Mouse (Mus musculus) forebrain, embryonic 13.5 days (tissue): ENCODE measurements at regions not wholly inside any gene's neighbourhood (a gene's known extent, or its start where the extent isn't known, plus 50 kb on each side); places are given as distances from the start of the nearest gene placed in this dataset.

Experiments used
- ATAC-seq: fragments of 200-750 bp; cut with Nextera tagmentation; 2 replicates; pipeline ENCODE4 v1.8.0; 2017
- H3K27ac ChIP-seq: fragments of 300-500 bp; sonication (generic); 2 replicates; pipeline ENCODE4 v1.5.1; 2015; ENCODE audit warnings: inconsistent platforms, mild to moderate bottlenecking, moderate library complexity
- H3K27me3 ChIP-seq: fragments of 300-500 bp; sonication (generic); 2 replicates; pipeline ENCODE4 v1.6.1; 2015; ENCODE audit warnings: mild to moderate bottlenecking, inconsistent platforms
- H3K36me3 ChIP-seq: fragments of 300-500 bp; sonication (generic); 2 replicates; pipeline ENCODE4 v1.6.1; 2015; ENCODE audit warnings: mild to moderate bottlenecking, inconsistent platforms; ENCODE audit not compliant: poor library complexity, severe bottlenecking
- H3K4me1 ChIP-seq: fragments of 300-500 bp; sonication (generic); 2 replicates; pipeline ENCODE4 v1.6.1; 2015; ENCODE audit warnings: inconsistent platforms
- H3K4me2 ChIP-seq: fragments of 300-500 bp; sonication (generic); 2 replicates; pipeline ENCODE4 v1.6.1; 2015; ENCODE audit warnings: inconsistent platforms, mild to moderate bottlenecking, moderate library complexity
- H3K4me3 ChIP-seq: fragments of 300-500 bp; sonication (generic); 2 replicates; pipeline ENCODE4 v1.5.1; 2015; ENCODE audit warnings: mild to moderate bottlenecking, inconsistent platforms
- H3K9ac ChIP-seq: fragments of 300-500 bp; sonication (generic); 2 replicates; pipeline ENCODE4 v1.6.1; 2015; ENCODE audit warnings: mild to moderate bottlenecking, inconsistent platforms
- H3K9me3 ChIP-seq: fragments of 300-500 bp; sonication (generic); replicated peaks from 2 replicates; pipeline ENCODE4 v1.6.1; 2016; ENCODE audit warnings: inconsistent platforms
- WGBS: fragments of 180-500 bp; shearing (Covaris S2); methylation state at CpG from one replicate; pipeline ENCODE4 v1.1.7; 2015; 5-methylcytosine and 5-hydroxymethylcytosine counted together

DNA sequence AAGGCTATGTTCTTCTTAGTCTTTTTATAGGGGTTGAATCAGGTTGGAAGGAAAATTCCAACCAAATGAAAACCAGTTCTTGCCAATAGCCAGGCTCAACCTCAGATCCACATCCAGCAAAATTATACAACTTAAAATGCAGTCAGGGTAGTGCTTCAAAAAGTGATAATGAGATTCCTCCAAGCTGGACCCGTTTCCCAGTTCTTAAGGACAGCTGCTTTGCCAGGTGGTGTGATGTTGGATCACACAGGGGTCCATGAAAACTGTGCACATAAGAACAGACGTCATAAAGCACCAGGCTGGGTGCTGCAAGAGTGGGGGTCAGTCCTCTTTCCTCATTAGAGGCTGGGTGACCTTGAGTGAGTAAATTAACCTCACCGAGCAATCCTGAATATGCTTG, 253.9 kb downstream of the Qdpr start:
- Histone ChIP-seq H3K9ac (no peak overlapping the region), H3K27ac (no peak overlapping the region), H3K36me3 (no peaks in the 10 kb centered on the region), H3K27me3 (no peaks in the 10 kb centered on the region), H3K4me3 (no peak overlapping the region), H3K4me1 (no peaks in the 10 kb centered on the region), H3K4me2 (no peak overlapping the region), H3K9me3 (no peaks in the 10 kb centered on the region)
- peak; percentile 95 for ATAC-seq
- 47% methylated on average over 3 of the region's 3 CpGs for WGBS

- Histone ChIP-seq H3K4me2 (no peak overlapping the region), H3K9me3 (no peaks in the 10 kb centered on the region), H3K4me1 (no peaks in the 10 kb centered on the region), H3K9ac (no peak overlapping the region), H3K27ac (no peak overlapping the region), H3K27me3 (no peaks in the 10 kb centered on the region), H3K36me3 (no peaks in the 10 kb centered on the region), H3K4me3 (no peak overlapping the region)
- no peak for ATAC-seq
Observed at GRCm38 (mm10) chr5:45192287-45192686, 257.7 kb downstream of the Qdpr start.

DNA sequence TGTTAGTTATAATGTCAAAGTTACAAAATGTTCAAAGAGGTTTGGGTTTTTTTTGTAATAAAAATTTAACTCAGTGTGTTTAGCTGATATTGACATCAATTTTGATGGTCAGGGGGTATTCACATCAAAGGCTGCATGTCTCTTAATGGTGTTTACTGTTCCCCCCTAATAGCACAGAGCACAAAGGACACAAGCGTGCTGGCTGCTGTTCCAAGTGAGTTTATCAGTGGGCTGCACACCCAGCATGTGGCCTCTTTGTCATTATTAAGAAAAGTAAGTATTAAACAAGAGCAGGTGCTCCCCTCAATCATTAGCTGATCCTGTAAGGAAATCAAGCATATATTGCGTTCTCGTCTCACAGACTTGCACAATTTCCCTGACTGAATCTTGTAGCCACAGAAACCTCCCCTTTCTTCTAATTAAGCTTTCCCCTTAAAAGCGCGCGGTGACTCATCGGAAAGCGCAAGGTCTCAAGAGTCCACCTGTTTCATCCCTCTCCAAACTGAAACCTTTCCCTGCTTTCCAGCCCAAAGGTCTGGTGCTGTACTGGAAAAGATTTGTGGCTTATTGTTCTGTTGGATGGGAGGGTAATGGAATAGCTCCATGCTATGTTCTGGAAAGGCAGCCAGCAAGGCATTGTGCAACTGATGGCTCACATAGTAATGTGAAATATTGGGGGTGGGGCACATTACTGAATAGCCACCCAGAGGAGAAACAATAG, 276.8 kb downstream of the Qdpr start:
- ATAC-seq: peak; percentile 72
- no peak overlapping the region for H3K9ac ChIP-seq
- peak overlapping the region; percentile 45 for H3K4me2 ChIP-seq
- no peaks in the 10 kb centered on the region for H3K9me3 ChIP-seq
- 14% methylated on average over 8 of the region's 8 CpGs for WGBS
- H3K4me3 ChIP-seq: no peak overlapping the region
- H3K27me3 ChIP-seq: no peaks in the 10 kb centered on the region
- no peaks in the 10 kb centered on the region for H3K36me3 ChIP-seq
- H3K4me1 ChIP-seq: peaks cover 12% of the 10 kb centered on the region
- peak overlapping the region; percentile 38; the same call in 1 of the 2 replicates for H3K27ac ChIP-seq

GRCm38 (mm10) chr5:45159194-45159593, 290.8 kb downstream of the Qdpr start:
- no peak overlapping the region for H3K4me2 ChIP-seq
- no peaks in the 10 kb centered on the region for H3K27me3 ChIP-seq
- H3K36me3 ChIP-seq: no peaks in the 10 kb centered on the region
- ATAC-seq: no peak
- no peak overlapping the region for H3K27ac ChIP-seq
- no peak overlapping the region for H3K9ac ChIP-seq
- H3K4me3 ChIP-seq: no peak overlapping the region
- 92% methylated on average over 4 of the region's 4 CpGs for whole genome bisulfite sequencing
- no peaks in the 10 kb centered on the region for H3K4me1 ChIP-seq
- no peaks in the 10 kb centered on the region for H3K9me3 ChIP-seq

- no peaks in the 10 kb centered on the region for H3K27me3 ChIP-seq
- no peaks in the 10 kb centered on the region for H3K4me1 ChIP-seq
- no peaks in the 10 kb centered on the region for H3K36me3 ChIP-seq
- no peak for ATAC-seq
- no peak overlapping the region for H3K27ac ChIP-seq
- H3K9me3 ChIP-seq: no peaks in the 10 kb centered on the region
- H3K4me2 ChIP-seq: no peak overlapping the region
- no peak overlapping the region for H3K9ac ChIP-seq
- no peak overlapping the region for H3K4me3 ChIP-seq
- WGBS: 59% methylated on average over 2 of the region's 2 CpGs
Observed at GRCm38 (mm10) chr5:45154936-45155335, 295.1 kb downstream of the Qdpr start.

DNA sequence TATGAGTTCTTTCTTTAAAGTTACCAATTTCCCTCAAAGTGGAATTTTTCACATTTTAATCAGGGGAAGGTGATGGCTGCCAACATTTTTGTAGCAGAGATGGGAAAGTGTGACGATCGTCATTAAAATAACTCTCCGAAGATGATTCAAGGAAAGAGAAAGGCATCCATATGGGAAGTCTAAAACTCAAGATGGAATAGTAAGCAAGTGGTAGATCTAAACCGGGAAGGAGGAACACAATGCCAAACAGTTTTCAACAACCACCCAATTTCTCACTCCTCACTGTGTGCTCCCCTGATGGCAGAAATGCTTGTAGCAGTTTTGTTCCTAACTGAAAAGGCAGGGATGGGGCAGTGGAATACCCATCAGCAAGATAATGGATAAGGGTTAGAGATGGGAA, 305.9 kb downstream of the Qdpr start:
- H3K27ac ChIP-seq: no peak overlapping the region
- WGBS: 92% methylated on average over 4 of the region's 4 CpGs
- H3K9me3 ChIP-seq: no peaks in the 10 kb centered on the region
- H3K36me3 ChIP-seq: no peaks in the 10 kb centered on the region
- H3K4me3 ChIP-seq: no peak overlapping the region
- no peak for ATAC-seq
- H3K27me3 ChIP-seq: no peaks in the 10 kb centered on the region
- no peaks in the 10 kb centered on the region for H3K4me1 ChIP-seq
- no peak overlapping the region for H3K9ac ChIP-seq
- no peak overlapping the region for H3K4me2 ChIP-seq

DNA sequence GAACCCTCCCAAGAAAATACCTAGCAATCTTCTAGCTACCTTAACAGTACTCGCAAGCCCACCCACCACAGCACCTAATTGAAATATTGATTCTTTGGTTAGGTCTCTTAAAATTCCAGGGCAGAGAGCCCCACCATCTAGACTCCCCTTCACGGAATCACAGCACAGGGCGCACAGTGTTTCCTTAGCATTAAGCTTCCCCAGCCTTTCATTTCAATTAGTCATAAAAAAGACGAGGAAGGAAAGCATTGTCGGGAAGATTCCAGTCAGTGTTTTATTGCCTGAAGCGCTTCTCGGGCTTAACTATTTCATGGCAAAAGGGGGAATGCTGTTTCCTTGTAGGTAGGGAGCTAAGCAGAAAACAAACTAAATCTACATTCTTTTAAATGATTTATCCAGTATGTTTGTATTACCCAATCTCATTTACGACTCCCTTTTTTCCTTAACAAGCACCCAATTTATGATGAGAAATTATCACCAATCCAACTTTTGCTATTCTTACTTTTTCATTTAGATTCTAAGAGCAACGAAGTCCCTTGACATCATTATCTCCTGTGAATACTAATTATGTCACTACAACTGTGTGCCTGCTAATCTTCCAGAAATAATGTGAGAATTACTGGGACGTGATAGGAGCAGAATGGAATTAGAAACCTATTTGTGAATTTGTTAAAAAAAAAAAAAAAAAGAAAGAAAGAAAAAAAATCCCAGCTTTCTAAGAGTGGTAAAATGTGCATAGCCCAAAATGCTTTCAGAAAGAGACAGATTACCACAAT, 312.6 kb downstream of the Qdpr start:
- H3K4me1 ChIP-seq: peaks cover 16% of the 10 kb centered on the region
- H3K4me2 ChIP-seq: peak overlapping the region; percentile 16; the same call in 1 of the 2 replicates
- no peak overlapping the region for H3K4me3 ChIP-seq
- H3K36me3 ChIP-seq: no peaks in the 10 kb centered on the region
- no peak overlapping the region; the same call in 1 of the 2 replicates for H3K9ac ChIP-seq
- ATAC-seq: peak; percentile 61; the same call in 1 of the 2 replicates
- H3K9me3 ChIP-seq: no peaks in the 10 kb centered on the region
- 21% methylated on average over 10 of the region's 10 CpGs for WGBS
- peak overlapping the region; percentile 44 for H3K27ac ChIP-seq
- H3K27me3 ChIP-seq: no peaks in the 10 kb centered on the region

- H3K4me1 ChIP-seq: peaks cover 16% of the 10 kb centered on the region
- ATAC-seq: 0 out of 2 replicates have a peak, but pooled peaks have one; percentile 16
- WGBS: 34% methylated on average over 3 of the region's 3 CpGs
- no peaks in the 10 kb centered on the region for H3K9me3 ChIP-seq
- no peak overlapping the region for H3K4me2 ChIP-seq
- H3K9ac ChIP-seq: no peak overlapping the region
- H3K4me3 ChIP-seq: no peak overlapping the region
- no peaks in the 10 kb centered on the region for H3K27me3 ChIP-seq
- peak overlapping the region; percentile 44; the same call in 1 of the 2 replicates for H3K27ac ChIP-seq
- no peaks in the 10 kb centered on the region for H3K36me3 ChIP-seq
Observed at GRCm38 (mm10) chr5:45136696-45137095, 313.3 kb downstream of the Qdpr start.

DNA sequence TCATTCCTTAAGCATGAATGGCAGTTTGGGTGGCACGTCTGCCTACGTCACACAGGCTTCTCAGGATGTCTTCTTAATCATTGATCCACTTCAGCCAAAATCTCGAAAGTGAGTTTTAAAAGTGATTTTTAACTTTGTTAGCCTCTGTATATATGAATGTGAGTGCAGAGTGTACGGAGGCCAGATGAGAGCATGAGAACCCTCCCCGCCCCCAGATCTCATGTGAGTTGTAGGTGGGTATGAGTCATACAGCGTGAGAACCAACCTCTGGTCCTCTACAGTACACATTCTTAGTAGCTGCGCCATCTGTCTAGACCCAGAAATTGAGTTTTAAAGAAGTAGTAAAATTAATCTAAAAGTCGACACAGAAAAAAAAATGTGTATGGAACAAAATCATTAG, 322.1 kb downstream of the Qdpr start:
- no peak overlapping the region for H3K27ac ChIP-seq
- WGBS: 93% methylated on average over 8 of the region's 8 CpGs
- ATAC-seq: no peak

DNA sequence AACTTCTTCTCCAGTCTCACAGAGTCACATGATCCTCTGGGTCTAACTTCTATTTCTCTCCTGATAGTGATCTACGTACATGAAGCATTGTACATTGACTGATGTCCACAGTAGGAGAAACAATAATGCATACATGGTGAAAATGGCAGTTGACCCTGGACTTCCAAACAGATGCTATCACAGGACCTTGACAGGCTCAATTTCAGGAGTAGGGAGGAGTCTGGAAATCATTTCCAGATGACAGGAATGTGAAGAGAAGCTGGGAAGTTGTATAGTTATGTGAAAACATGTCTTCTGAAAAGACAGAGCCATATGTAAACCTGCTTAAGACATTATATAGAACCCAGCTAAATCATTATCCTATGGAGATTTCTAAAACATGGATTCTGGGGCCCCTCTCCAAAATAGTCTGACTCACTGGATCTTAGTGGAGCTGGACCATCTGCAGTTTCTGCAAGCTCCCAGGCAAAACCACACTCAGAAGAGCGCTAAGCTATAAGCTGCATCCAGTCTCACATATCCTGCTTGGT, 322.3 kb upstream of the Ldb2 start:
- H3K9ac ChIP-seq: no peak overlapping the region
- H3K27ac ChIP-seq: no peak overlapping the region
- no peaks in the 10 kb centered on the region for H3K9me3 ChIP-seq
- H3K27me3 ChIP-seq: no peaks in the 10 kb centered on the region
- H3K36me3 ChIP-seq: no peaks in the 10 kb centered on the region
- H3K4me3 ChIP-seq: no peak overlapping the region
- no peak overlapping the region for H3K4me2 ChIP-seq
- no peak for ATAC-seq
- 0 out of 2 replicates have a peak, but pooled peaks cover 4% of the 10 kb centered on the region for H3K4me1 ChIP-seq
- WGBS: 86% methylated on average over 2 of the region's 2 CpGs

More for the DNA sequence above, 322.1 kb downstream of the Qdpr start:
- Histone ChIP-seq H3K9ac (no peak overlapping the region), H3K9me3 (no peaks in the 10 kb centered on the region), H3K4me3 (no peak overlapping the region), H3K27me3 (no peaks in the 10 kb centered on the region), H3K36me3 (no peaks in the 10 kb centered on the region), H3K4me1 (0 out of 2 replicates have a peak, but pooled peaks cover 4% of the 10 kb centered on the region), H3K4me2 (no peak overlapping the region)

DNA sequence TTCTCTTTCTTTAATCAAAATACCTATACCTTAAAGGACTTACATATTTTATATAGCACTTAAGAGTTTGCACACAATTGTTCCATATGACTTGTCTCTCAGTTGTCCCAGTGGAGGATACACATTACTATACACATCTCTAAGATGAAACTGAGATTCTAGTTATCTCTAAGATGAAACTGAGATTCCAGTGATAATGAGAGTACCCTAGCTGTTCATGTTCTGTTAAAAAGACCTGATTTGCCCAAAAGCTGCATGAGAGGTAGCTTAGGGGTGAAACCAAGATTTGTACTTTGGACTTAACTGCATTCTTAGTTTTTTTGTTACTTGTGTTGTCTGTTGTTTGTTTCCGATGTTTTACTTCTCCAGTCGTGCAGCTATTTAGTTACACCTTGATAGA, 320.3 kb upstream of the Ldb2 start:
- no peak overlapping the region for H3K4me2 ChIP-seq
- H3K27ac ChIP-seq: no peak overlapping the region
- WGBS: 95% methylated on average over 2 of the region's 2 CpGs

GRCm38 (mm10) chr5:45111246-45111645, 311.8 kb upstream of the Ldb2 start:
- Histone ChIP-seq H3K4me1 (no peaks in the 10 kb centered on the region), H3K27ac (no peak overlapping the region), H3K27me3 (no peaks in the 10 kb centered on the region), H3K4me3 (no peak overlapping the region), H3K36me3 (no peaks in the 10 kb centered on the region), H3K9ac (no peak overlapping the region), H3K9me3 (no peaks in the 10 kb centered on the region), H3K4me2 (no peak overlapping the region)
- no peak for ATAC-seq
- WGBS: 79% methylated on average over 4 of the region's 4 CpGs

More for the DNA sequence above, 320.3 kb upstream of the Ldb2 start:
- 0 out of 2 replicates have a peak, but pooled peaks cover 2% of the 10 kb centered on the region for H3K4me1 ChIP-seq
- no peak for ATAC-seq
- H3K27me3 ChIP-seq: no peaks in the 10 kb centered on the region
- no peak overlapping the region for H3K4me3 ChIP-seq
- no peak overlapping the region for H3K9ac ChIP-seq
- no peaks in the 10 kb centered on the region for H3K36me3 ChIP-seq
- H3K9me3 ChIP-seq: no peaks in the 10 kb centered on the region
